Mouse (Mus musculus): ENCODE data around the gene Sox14. TPM values are rescaled to one million over a fixed set of nuclear protein-coding genes. Genes with fewer than 3 reads are reported as not detected.

Gene Sox14
- polyA plus RNA-seq, 1 experiment from 2014 or later, result not detected

DNA sequence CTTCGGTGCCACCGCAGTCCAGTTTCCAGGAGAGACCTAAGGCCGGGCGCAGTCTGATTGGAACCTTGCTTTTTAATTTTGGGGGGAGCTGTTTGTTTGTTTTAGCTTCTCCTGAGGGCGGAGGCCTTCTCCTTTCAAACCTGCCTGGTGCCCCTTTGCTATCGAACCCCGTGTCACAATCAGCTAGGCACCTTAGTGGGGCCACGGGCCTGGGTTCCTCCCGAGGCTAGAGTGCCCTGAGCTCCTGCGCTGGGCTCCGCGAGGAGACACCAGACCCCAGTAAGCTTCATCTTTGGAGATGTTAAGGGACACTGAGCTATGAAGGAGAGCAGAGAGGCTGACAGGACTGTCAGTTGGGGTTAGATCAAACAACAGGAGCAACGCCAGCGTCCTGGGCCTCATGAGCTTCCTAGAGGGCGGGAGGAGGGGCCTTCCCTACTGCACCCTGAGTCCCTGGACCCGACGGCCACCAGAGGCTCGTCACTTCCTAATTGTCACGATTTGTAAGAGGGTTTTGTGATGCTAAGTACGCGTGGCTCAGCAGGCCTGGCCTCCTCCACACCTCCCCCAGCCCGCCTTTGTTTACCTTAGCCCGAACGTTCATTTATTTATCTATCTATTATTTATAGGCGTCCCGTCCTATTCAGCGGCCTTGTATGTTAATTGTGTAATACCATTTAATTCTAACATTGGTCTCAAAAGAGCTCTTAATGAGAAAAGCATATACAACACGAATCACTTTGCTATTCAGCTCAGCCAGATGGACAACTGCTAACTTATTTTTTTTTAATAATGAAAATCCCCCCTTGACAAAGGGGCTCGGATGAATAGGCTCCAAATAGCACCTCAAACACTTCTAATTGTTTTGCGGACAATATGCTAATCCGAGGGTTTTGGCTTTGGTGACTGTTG is 3.5 kb downstream of the Sox14 start:
- Histone ChIP-seq H3K9ac (ENCODE audit: low read length) (no peak overlapping the region), H3K27ac (ENCODE audit: low read length) (no peak overlapping the region), H3K4me3 (ENCODE audit: low read length) (no peak overlapping the region), H3K27me3 (ENCODE audit: control insufficient read depth, insufficient read depth, low read depth, low read length) (peaks cover 96% of the 10 kb centered on the region), H3K36me3 (ENCODE audit: control insufficient read depth, insufficient read depth, low read length) (no peaks in the 10 kb centered on the region), H3K4me2 (ENCODE audit: low read depth, low read length) (no peak overlapping the region), H3K4me1 (replicated peaks; ENCODE audit: control insufficient read depth, insufficient read depth, low read length) (peaks cover 15% of the 10 kb centered on the region; the same call in 1 of the 2 replicates), H3K9me3 (ENCODE audit: control insufficient read depth, low read length) (no peaks in the 10 kb centered on the region)
- ATAC-seq (ENCODE audit: low read depth), result no peak
- WGBS, result 1% methylated on average over 31 of the region's 31 CpGs

DNA sequence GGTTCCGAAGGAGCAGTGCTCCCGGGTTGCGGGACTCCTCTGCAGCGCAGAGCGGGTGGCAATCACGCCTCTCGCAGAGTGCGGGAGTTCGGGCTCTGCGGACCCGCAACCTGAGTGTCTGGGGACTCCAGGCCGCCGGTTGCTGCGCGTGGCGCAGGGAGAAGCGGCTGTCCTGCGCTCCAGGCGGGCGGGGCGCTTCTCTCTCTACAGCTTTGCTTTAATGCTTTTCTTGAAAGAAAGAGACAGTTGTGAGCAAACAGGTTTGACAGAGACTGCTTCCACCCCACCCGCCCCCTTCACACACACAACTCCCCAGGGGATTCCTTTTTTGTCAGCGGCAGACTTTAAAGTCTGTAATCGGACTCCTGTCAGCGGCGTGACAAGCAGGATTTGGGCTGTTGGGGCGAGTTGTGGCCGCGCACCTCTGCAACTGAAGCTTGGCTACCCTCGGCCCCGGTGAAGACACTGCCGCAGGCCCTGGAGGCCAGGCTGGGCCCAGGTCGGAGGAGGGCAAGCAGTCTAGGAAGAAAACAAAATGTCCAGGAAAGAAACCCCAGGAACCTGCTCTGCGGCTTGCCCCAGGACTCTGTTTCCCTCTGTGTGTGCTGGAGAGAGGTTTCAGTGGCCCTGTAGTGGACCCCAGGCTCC is 4.3 kb downstream of the Sox14 start:
- Histone ChIP-seq H3K9ac (ENCODE audit: low read length) (no peak overlapping the region), H3K4me2 (ENCODE audit: low read depth, low read length) (no peak overlapping the region), H3K27ac (ENCODE audit: low read length) (no peak overlapping the region), H3K4me3 (ENCODE audit: low read length) (0 out of 2 replicates have a peak overlapping the region, but pooled peaks have one; percentile 5), H3K36me3 (ENCODE audit: control insufficient read depth, insufficient read depth, low read length) (no peaks in the 10 kb centered on the region), H3K9me3 (ENCODE audit: control insufficient read depth, low read length) (no peaks in the 10 kb centered on the region), H3K4me1 (replicated peaks; ENCODE audit: control insufficient read depth, insufficient read depth, low read length) (peaks cover 12% of the 10 kb centered on the region; the same call in 1 of the 2 replicates), H3K27me3 (ENCODE audit: control insufficient read depth, insufficient read depth, low read depth, low read length) (peaks cover 96% of the 10 kb centered on the region)
- ATAC-seq (ENCODE audit: low read depth), result no peak
- under 1% methylated on average over 34 of the region's 34 CpGs for WGBS

DNA sequence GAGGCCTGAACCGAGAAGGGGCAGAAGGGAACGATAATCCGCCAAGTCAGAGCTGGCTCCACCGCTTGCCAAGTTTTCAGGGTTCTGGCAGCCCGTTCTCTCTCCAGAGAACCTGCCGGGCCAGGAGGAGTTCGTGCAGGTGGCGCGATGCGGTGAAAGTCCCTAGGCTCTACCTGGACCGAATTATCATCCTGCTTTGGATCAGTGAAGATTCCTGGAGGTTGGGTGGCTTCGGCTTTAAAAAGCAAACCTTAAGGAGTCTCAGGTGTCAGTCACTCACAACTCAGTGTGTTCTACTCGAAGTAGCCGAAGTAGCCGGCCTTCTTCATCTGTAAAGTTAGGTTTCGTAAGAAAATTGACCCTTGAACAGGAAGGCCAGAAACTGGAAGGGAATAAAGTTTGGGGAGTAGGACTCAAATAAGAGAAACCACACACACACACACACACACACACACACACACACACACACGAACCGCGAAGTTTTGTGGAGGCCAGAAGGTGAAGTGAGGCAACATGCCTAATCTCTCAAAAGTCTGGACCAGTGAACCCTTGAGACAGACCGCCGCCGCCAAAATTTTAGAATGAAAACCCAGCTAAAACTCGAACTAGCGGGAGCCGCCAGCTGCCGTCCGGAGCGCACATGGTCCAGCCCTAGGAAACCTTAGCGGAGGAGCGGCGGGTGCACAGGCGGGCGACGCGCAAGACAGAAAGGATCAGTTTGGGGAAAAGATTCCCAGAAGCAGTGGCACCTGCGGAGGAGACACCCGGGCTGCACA is 5.0 kb downstream of the Sox14 start:
- Histone ChIP-seq H3K4me3 (ENCODE audit: low read length) (0 out of 2 replicates have a peak overlapping the region, but pooled peaks have one; percentile 5), H3K36me3 (ENCODE audit: control insufficient read depth, insufficient read depth, low read length) (no peaks in the 10 kb centered on the region), H3K4me1 (replicated peaks; ENCODE audit: control insufficient read depth, insufficient read depth, low read length) (peaks cover 10% of the 10 kb centered on the region; the same call in 1 of the 2 replicates), H3K27me3 (ENCODE audit: control insufficient read depth, insufficient read depth, low read depth, low read length) (peaks cover 96% of the 10 kb centered on the region), H3K4me2 (ENCODE audit: low read depth, low read length) (no peak overlapping the region), H3K27ac (ENCODE audit: low read length) (no peak overlapping the region), H3K9ac (ENCODE audit: low read length) (no peak overlapping the region), H3K9me3 (ENCODE audit: control insufficient read depth, low read length) (no peaks in the 10 kb centered on the region)
- no peak for ATAC-seq (ENCODE audit: low read depth)
- 2% methylated on average over 37 of the region's 37 CpGs for WGBS

DNA sequence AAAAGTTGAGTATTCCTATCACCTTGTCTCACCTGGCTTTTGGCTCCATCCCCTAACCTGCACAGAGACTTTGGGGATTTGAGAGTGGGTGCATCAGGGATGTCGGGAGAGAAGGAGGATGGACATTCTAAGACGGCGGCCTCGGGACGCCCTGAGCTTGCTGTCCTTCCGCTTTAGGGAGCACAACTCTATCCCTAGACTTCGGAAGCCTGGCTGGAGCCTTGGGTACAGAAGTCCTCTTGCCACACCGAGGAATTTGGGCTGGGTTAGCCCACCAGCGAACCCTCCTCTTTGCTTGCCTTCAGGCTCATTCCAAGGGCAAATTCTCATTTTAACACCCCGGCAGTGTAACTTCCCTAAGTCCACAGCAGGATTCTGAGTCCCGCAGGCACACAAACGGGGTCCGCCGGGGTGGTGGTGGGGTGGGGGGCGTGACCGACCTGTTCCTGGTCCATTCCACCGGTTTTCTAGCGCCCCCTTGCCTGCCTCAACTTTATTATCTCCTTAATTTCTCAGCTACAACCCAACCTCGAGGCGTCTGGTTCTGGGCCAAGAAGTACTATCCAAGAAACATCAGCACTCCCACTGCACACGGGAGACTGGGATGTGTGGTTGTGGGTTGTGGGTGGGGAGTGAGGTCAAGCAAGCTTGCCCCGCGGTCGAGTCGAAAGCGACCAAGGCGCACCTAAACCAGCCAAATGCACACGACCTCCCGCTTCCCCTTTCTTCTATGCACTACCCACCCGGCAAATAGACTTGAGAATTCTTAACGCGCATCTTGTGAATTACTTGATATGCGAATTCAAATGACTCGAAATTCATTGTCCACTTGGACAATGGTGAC is 5.8 kb downstream of the Sox14 start:
- no peak overlapping the region for H3K9ac ChIP-seq (ENCODE audit: low read length)
- H3K27me3 ChIP-seq (ENCODE audit: control insufficient read depth, insufficient read depth, low read depth, low read length), result peaks cover 94% of the 10 kb centered on the region
- H3K27ac ChIP-seq (ENCODE audit: low read length), result no peak overlapping the region
- WGBS, result 1% methylated on average over 34 of the region's 34 CpGs
- H3K4me3 ChIP-seq (ENCODE audit: low read length), result no peak overlapping the region
- no peaks in the 10 kb centered on the region for H3K36me3 ChIP-seq (ENCODE audit: control insufficient read depth, insufficient read depth, low read length)
- no peak overlapping the region for H3K4me2 ChIP-seq (ENCODE audit: low read depth, low read length)
- H3K4me1 ChIP-seq (replicated peaks; ENCODE audit: control insufficient read depth, insufficient read depth, low read length), result peaks cover 5% of the 10 kb centered on the region; the same call in 1 of the 2 replicates
- no peaks in the 10 kb centered on the region for H3K9me3 ChIP-seq (ENCODE audit: control insufficient read depth, low read length)
- no peak for ATAC-seq (ENCODE audit: low read depth)

DNA sequence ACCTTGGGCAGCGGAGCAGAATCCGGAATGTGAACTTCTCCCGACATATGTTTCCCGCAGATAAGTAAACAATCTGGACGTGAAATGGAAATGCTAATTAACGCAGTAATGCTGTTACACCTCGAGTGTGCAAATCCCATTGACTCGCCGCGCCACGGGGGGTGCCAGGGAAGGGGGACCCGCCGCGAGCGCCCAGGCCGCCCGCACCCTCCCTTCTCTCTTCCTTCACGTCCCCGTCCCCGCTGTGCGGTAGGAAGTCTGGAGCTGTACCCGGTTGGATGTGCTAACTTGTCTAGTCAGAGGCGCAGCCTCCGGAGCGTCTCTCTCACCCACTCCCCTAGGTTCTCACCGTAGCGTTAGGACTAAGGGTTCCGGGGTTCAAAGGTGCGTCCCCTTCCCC is 6.7 kb downstream of the Sox14 start:
- H3K4me1 ChIP-seq (replicated peaks; ENCODE audit: control insufficient read depth, insufficient read depth, low read length), result peaks cover 5% of the 10 kb centered on the region; the same call in 1 of the 2 replicates
- H3K4me2 ChIP-seq (ENCODE audit: low read depth, low read length), result 0 out of 2 replicates have a peak overlapping the region, but pooled peaks have one; percentile 7
- no peaks in the 10 kb centered on the region for H3K9me3 ChIP-seq (ENCODE audit: control insufficient read depth, low read length)
- H3K9ac ChIP-seq (ENCODE audit: low read length), result no peak overlapping the region
- peak overlapping the region; percentile 5; the same call in 1 of the 2 replicates for H3K4me3 ChIP-seq (ENCODE audit: low read length)
- under 1% methylated on average over 29 of the region's 29 CpGs for WGBS
- H3K27ac ChIP-seq (ENCODE audit: low read length), result no peak overlapping the region
- no peaks in the 10 kb centered on the region for H3K36me3 ChIP-seq (ENCODE audit: control insufficient read depth, insufficient read depth, low read length)
- H3K27me3 ChIP-seq (ENCODE audit: control insufficient read depth, insufficient read depth, low read depth, low read length), result peaks cover 85% of the 10 kb centered on the region
- ATAC-seq (ENCODE audit: low read depth), result no peak

DNA sequence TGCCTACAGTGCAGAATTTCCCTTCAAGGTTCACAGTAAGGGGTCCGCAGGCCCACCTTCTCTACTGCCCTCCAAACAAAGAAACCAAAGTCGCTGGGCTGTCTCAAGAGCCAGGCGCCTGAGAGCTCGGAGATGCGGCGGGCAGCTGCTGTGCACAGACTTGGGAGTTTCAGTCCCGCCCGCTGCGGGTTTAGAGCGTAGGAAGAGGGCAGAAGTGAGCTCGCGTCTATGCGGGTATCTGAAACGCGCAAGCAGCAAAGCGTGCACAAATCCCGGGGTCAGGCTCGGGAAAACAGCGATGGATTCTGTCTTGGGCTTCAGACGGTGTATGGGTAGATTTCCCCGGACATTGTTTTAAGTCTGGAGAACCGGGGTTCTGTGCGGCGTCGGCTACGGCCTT is 7.4 kb downstream of the Sox14 start:
- peaks cover 79% of the 10 kb centered on the region for H3K27me3 ChIP-seq (ENCODE audit: control insufficient read depth, insufficient read depth, low read depth, low read length)
- no peak overlapping the region for H3K27ac ChIP-seq (ENCODE audit: low read length)
- H3K4me1 ChIP-seq (replicated peaks; ENCODE audit: control insufficient read depth, insufficient read depth, low read length), result peaks cover 5% of the 10 kb centered on the region; the same call in 1 of the 2 replicates
- H3K9ac ChIP-seq (ENCODE audit: low read length), result no peak overlapping the region
- H3K4me3 ChIP-seq (ENCODE audit: low read length), result peak overlapping the region; percentile 19; the same call in 1 of the 2 replicates
- under 1% methylated on average over 26 of the region's 26 CpGs for WGBS
- H3K36me3 ChIP-seq (ENCODE audit: control insufficient read depth, insufficient read depth, low read length), result no peaks in the 10 kb centered on the region
- H3K4me2 ChIP-seq (ENCODE audit: low read depth, low read length), result peak overlapping the region; percentile 24
- H3K9me3 ChIP-seq (ENCODE audit: control insufficient read depth, low read length), result no peaks in the 10 kb centered on the region
- ATAC-seq (ENCODE audit: low read depth), result no peak; the same call in 1 of the 2 replicates

DNA sequence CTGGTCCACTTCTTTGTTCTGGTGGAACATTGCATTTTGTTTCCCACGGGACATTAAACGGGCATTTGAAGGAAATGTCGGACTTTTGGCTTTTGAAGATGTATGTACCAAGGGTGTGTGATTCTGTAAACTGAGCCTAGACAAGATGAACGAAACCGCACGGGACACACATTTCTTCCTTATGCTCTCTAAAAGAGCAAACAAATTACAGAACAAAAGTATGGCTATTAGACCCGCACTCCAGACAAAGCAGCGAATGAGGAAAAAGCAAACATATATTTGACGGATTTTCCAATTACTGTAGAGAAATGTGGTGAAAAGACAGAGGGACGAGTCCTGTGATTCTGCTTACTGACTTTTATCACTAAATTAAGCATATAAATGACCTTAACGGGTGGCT is 7.9 kb downstream of the Sox14 start:
- WGBS, result 2% methylated on average over 11 of the region's 11 CpGs
- no peak for ATAC-seq (ENCODE audit: low read depth)
- Histone ChIP-seq H3K4me2 (ENCODE audit: low read depth, low read length) (no peak overlapping the region), H3K27me3 (ENCODE audit: control insufficient read depth, insufficient read depth, low read depth, low read length) (peaks cover 77% of the 10 kb centered on the region), H3K9me3 (ENCODE audit: control insufficient read depth, low read length) (no peaks in the 10 kb centered on the region), H3K9ac (ENCODE audit: low read length) (no peak overlapping the region), H3K4me1 (replicated peaks; ENCODE audit: control insufficient read depth, insufficient read depth, low read length) (peaks cover 5% of the 10 kb centered on the region; the same call in 1 of the 2 replicates), H3K36me3 (ENCODE audit: control insufficient read depth, insufficient read depth, low read length) (no peaks in the 10 kb centered on the region), H3K4me3 (ENCODE audit: low read length) (no peak overlapping the region), H3K27ac (ENCODE audit: low read length) (no peak overlapping the region)

DNA sequence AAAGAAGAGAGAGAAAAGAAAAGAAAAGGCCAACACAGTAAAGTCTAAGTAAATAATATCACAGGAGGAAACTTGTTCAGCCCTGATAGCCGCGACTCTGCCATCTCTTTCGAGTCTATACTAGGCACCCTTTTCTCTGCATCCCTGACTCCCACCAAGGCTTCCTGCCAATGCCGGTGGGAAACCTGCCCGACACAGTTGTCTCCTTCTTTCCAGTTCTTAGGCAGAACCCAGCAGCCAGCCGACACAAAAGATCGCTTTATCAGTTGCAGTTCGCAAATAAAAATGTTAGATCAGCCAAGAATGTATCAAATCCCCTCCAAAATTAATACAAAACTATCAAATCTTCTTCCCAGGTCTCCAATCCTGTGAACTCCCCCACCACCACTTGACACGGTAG is 13.0 kb downstream of the Sox14 start:
- Histone ChIP-seq H3K27me3 (ENCODE audit: control insufficient read depth, insufficient read depth, low read depth, low read length) (peaks cover 36% of the 10 kb centered on the region), H3K4me1 (replicated peaks; ENCODE audit: control insufficient read depth, insufficient read depth, low read length) (no peaks in the 10 kb centered on the region), H3K4me3 (ENCODE audit: low read length) (no peak overlapping the region), H3K4me2 (ENCODE audit: low read depth, low read length) (no peak overlapping the region), H3K9me3 (ENCODE audit: control insufficient read depth, low read length) (no peaks in the 10 kb centered on the region), H3K36me3 (ENCODE audit: control insufficient read depth, insufficient read depth, low read length) (no peaks in the 10 kb centered on the region), H3K27ac (ENCODE audit: low read length) (no peak overlapping the region), H3K9ac (ENCODE audit: low read length) (no peak overlapping the region)
- ATAC-seq (ENCODE audit: low read depth), result no peak
- 78% methylated on average over 9 of the region's 9 CpGs for WGBS
